Mouse (Mus musculus): ENCODE data around the gene Hint2.

The Hint2 gene

GRCm38 (mm10) chr4:43657146-43657545, 880 bp upstream of the Hint2 start:
- in situ Hi-C loops (cut with MboI; ENCODE audit: unreplicated experiment in 2 of 2) = no loop called here

- in situ Hi-C loops (cut with MboI; ENCODE audit: unreplicated experiment in 2 of 2) = no loop called here
Observed at GRCm38 (mm10) chr4:43655656-43656338, 469 bp downstream of the Hint2 start.

GRCm38 (mm10) chr4:43653161-43654015, 2.9 kb downstream of the Hint2 start, which contains the start of gene Spag8:
TSS of gene Spag8 (minus strand) at chr4:43653594.
- in situ Hi-C loops (cut with MboI; ENCODE audit: unreplicated experiment in 2 of 2) = no loop called here

GRCm38 (mm10) chr4:43652726-43653125, 3.5 kb downstream of the Hint2 start:
- in situ Hi-C loops (cut with MboI; ENCODE audit: unreplicated experiment in 2 of 2) = no loop called here

GRCm38 (mm10) chr4:43649783-43650182, 6.5 kb downstream of the Hint2 start:
- in situ Hi-C loops (cut with MboI; ENCODE audit: unreplicated experiment in 2 of 2) = no loop called here

- in situ Hi-C loops (cut with MboI; ENCODE audit: unreplicated experiment in 2 of 2) = no loop called here
Observed at GRCm38 (mm10) chr4:43640491-43640890, 15.8 kb downstream of the Hint2 start.

GRCm38 (mm10) chr4:43640076-43640475, 16.2 kb downstream of the Hint2 start:
- in situ Hi-C loops (cut with MboI; ENCODE audit: unreplicated experiment in 2 of 2) = no loop called here

GRCm38 (mm10) chr4:43636751-43637150, 19.5 kb downstream of the Hint2 start:
- in situ Hi-C loops (cut with MboI; ENCODE audit: unreplicated experiment in 2 of 2) = no loop called here

GRCm38 (mm10) chr4:43634621-43635374, 21.5 kb downstream of the Hint2 start:
- in situ Hi-C loops (cut with MboI; ENCODE audit: unreplicated experiment in 2 of 2) = no loop called here

- in situ Hi-C loops (cut with MboI; ENCODE audit: unreplicated experiment in 2 of 2) = no loop called here
Observed at GRCm38 (mm10) chr4:43633736-43634135, 22.5 kb downstream of the Hint2 start.

GRCm38 (mm10) chr4:43633296-43633695, 23.0 kb downstream of the Hint2 start:
- in situ Hi-C loops (cut with MboI; ENCODE audit: unreplicated experiment in 2 of 2) = no loop called here

- in situ Hi-C loops (cut with MboI; ENCODE audit: unreplicated experiment in 2 of 2) = no loop called here
Observed at GRCm38 (mm10) chr4:43631956-43632920, 24.0 kb downstream of the Hint2 start.

- in situ Hi-C loops (cut with MboI; ENCODE audit: unreplicated experiment in 2 of 2) = no loop called here
Observed at GRCm38 (mm10) chr4:43631046-43631955, 25.0 kb downstream of the Hint2 start, which contains the start of gene Npr2. TSS of gene Npr2 (plus strand) at chr4:43631935.

GRCm38 (mm10) chr4:43630671-43631045, 25.6 kb downstream of the Hint2 start:
- in situ Hi-C loops (cut with MboI; ENCODE audit: unreplicated experiment in 2 of 2) = no loop called here

- in situ Hi-C loops (cut with MboI; ENCODE audit: unreplicated experiment in 2 of 2) = no loop called here
Observed at GRCm38 (mm10) chr4:43630030-43630581, 26.2 kb downstream of the Hint2 start.

GRCm38 (mm10) chr4:43629106-43629817, 27.0 kb downstream of the Hint2 start:
- in situ Hi-C loops (cut with MboI; ENCODE audit: unreplicated experiment in 2 of 2) = no loop called here

- in situ Hi-C loops (cut with MboI; ENCODE audit: unreplicated experiment in 2 of 2) = loop anchor here in 1 of 2 experiments (25.0 kb wide), 1 partner anchor 242 kb away; the partner anchor contains the start of gene Olfr155
Observed at GRCm38 (mm10) chr4:43620146-43620778, 36.0 kb downstream of the Hint2 start.

All from v-Abl transformed pro-B cells (cell line).